Mouse (Mus musculus): ENCODE measurements around the gene Ap1s3. TPM values are rescaled to one million over a fixed set of nuclear protein-coding genes. Genes with fewer than 3 reads are reported as not detected.
A peak's percentile ranks its signal among the peaks of the same experiment; 100 is the strongest.

Ap1s3 gene
- polyA plus RNA-seq, 1 experiment from 2014 or later = 0.28 TPM

GRCm38 (mm10) chr1:79696933-79697332 lies 25.2 kb upstream of the Ap1s3 start:
- Histone ChIP-seq H3K36me3 (no peaks in the 10 kb centered on the region), H3K9me3 (no peaks in the 10 kb centered on the region), H3K4me1 (no peaks in the 10 kb centered on the region), H3K27ac (no peak overlapping the region), H3K4me3 (no peak overlapping the region), H3K27me3 (ENCODE audit: insufficient read depth, poor library complexity, severe bottlenecking) (no peaks in the 10 kb centered on the region)
- 57% methylated on average over 5 of the region's 5 CpGs for WGBS
- peak; percentile 54 for DNase-seq (ENCODE audit: low spot score)

GRCm38 (mm10) chr1:79692482-79692881 lies 20.7 kb upstream of the Ap1s3 start:
- Histone ChIP-seq H3K36me3 (no peaks in the 10 kb centered on the region), H3K4me3 (no peak overlapping the region), H3K27ac (no peak overlapping the region), H3K27me3 (ENCODE audit: insufficient read depth, poor library complexity, severe bottlenecking) (no peaks in the 10 kb centered on the region), H3K9me3 (no peaks in the 10 kb centered on the region), H3K4me1 (no peaks in the 10 kb centered on the region)
- DNase-seq (ENCODE audit: low spot score) = no peak
- WGBS = 68% methylated on average over 3 of the region's 3 CpGs

- no peaks in the 10 kb centered on the region for H3K27me3 ChIP-seq (ENCODE audit: insufficient read depth, poor library complexity, severe bottlenecking)
- no peaks in the 10 kb centered on the region for H3K36me3 ChIP-seq
- WGBS = 11% methylated on average over 1 of the region's 1 CpGs
Observed at GRCm38 (mm10) chr1:79687254-79687653, 15.5 kb upstream of the Ap1s3 start.

GRCm38 (mm10) chr1:79684027-79684426 lies 12.3 kb upstream of the Ap1s3 start:
- Histone ChIP-seq H3K36me3 (no peaks in the 10 kb centered on the region), H3K9me3 (no peaks in the 10 kb centered on the region), H3K27ac (no peak overlapping the region), H3K4me1 (0 out of 2 replicates have a peak, but pooled peaks cover 3% of the 10 kb centered on the region), H3K4me3 (no peak overlapping the region), H3K27me3 (ENCODE audit: insufficient read depth, poor library complexity, severe bottlenecking) (no peaks in the 10 kb centered on the region)
- no peak for DNase-seq (ENCODE audit: low spot score)

More at GRCm38 (mm10) chr1:79687254-79687653, 15.5 kb upstream of the Ap1s3 start:
- Histone ChIP-seq H3K27ac (no peak overlapping the region), H3K4me3 (no peak overlapping the region), H3K4me1 (0 out of 2 replicates have a peak, but pooled peaks cover 3% of the 10 kb centered on the region), H3K9me3 (no peaks in the 10 kb centered on the region)
- DNase-seq (ENCODE audit: low spot score) = no peak

GRCm38 (mm10) chr1:79682936-79683335 lies 11.2 kb upstream of the Ap1s3 start:
- Histone ChIP-seq H3K27ac (no peak overlapping the region), H3K36me3 (no peaks in the 10 kb centered on the region), H3K9me3 (no peaks in the 10 kb centered on the region), H3K4me3 (no peak overlapping the region), H3K27me3 (ENCODE audit: insufficient read depth, poor library complexity, severe bottlenecking) (no peaks in the 10 kb centered on the region), H3K4me1 (0 out of 2 replicates have a peak, but pooled peaks cover 3% of the 10 kb centered on the region)
- 9% methylated on average over 5 of the region's 5 CpGs for whole genome bisulfite sequencing
- DNase-seq (ENCODE audit: low spot score) = no peak

GRCm38 (mm10) chr1:79680777-79681176 lies 9.0 kb upstream of the Ap1s3 start:
- H3K27me3 ChIP-seq (ENCODE audit: insufficient read depth, poor library complexity, severe bottlenecking) = no peaks in the 10 kb centered on the region
- H3K36me3 ChIP-seq = no peaks in the 10 kb centered on the region
- WGBS = 84% methylated on average over 3 of the region's 3 CpGs
- DNase-seq (ENCODE audit: low spot score) = peak; percentile 68
- no peaks in the 10 kb centered on the region for H3K9me3 ChIP-seq
- H3K4me3 ChIP-seq = no peak overlapping the region
- H3K27ac ChIP-seq = no peak overlapping the region
- H3K4me1 ChIP-seq = no peaks in the 10 kb centered on the region

GRCm38 (mm10) chr1:79678117-79678684 lies 6.4 kb upstream of the Ap1s3 start:
- no peak for DNase-seq (ENCODE audit: low spot score)
- WGBS = 73% methylated on average over 8 of the region's 8 CpGs
- H3K27ac ChIP-seq = no peak overlapping the region
- H3K4me3 ChIP-seq = no peak overlapping the region
- no peaks in the 10 kb centered on the region for H3K36me3 ChIP-seq
- H3K4me1 ChIP-seq = no peaks in the 10 kb centered on the region
- H3K27me3 ChIP-seq (ENCODE audit: insufficient read depth, poor library complexity, severe bottlenecking) = peaks cover 7% of the 10 kb centered on the region
- no peaks in the 10 kb centered on the region for H3K9me3 ChIP-seq

GRCm38 (mm10) chr1:79675716-79676115 lies 3.9 kb upstream of the Ap1s3 start:
- Histone ChIP-seq H3K36me3 (no peaks in the 10 kb centered on the region), H3K9me3 (no peaks in the 10 kb centered on the region), H3K4me1 (peaks cover 12% of the 10 kb centered on the region; the same call in 1 of the 2 replicates), H3K27me3 (ENCODE audit: insufficient read depth, poor library complexity, severe bottlenecking) (peaks cover 31% of the 10 kb centered on the region), H3K27ac (no peak overlapping the region), H3K4me3 (no peak overlapping the region)
- no peak for DNase-seq (ENCODE audit: low spot score)
- WGBS = 67% methylated on average over 4 of the region's 4 CpGs

GRCm38 (mm10) chr1:79671196-79671542 lies 603 bp downstream of the Ap1s3 start:
- DNase-seq (ENCODE audit: low spot score) = no peak
- Histone ChIP-seq H3K9me3 (no peaks in the 10 kb centered on the region), H3K27ac (no peak overlapping the region), H3K4me1 (peaks cover 12% of the 10 kb centered on the region; the same call in 1 of the 2 replicates), H3K27me3 (ENCODE audit: insufficient read depth, poor library complexity, severe bottlenecking) (peaks cover 38% of the 10 kb centered on the region), H3K36me3 (no peaks in the 10 kb centered on the region), H3K4me3 (peak overlapping the region; percentile 74)
- WGBS = 2% methylated on average over 11 of the region's 11 CpGs

GRCm38 (mm10) chr1:79669419-79669974 lies 2.3 kb downstream of the Ap1s3 start:
- DNase-seq (ENCODE audit: low spot score) = no peak
- no peak overlapping the region for H3K27ac ChIP-seq
- H3K4me3 ChIP-seq = no peak overlapping the region
- no peaks in the 10 kb centered on the region for H3K9me3 ChIP-seq
- H3K36me3 ChIP-seq = no peaks in the 10 kb centered on the region
- peaks cover 12% of the 10 kb centered on the region; the same call in 1 of the 2 replicates for H3K4me1 ChIP-seq
- H3K27me3 ChIP-seq (ENCODE audit: insufficient read depth, poor library complexity, severe bottlenecking) = peaks cover 38% of the 10 kb centered on the region
- WGBS = 71% methylated on average over 9 of the region's 9 CpGs

GRCm38 (mm10) chr1:79664911-79665310 lies 6.9 kb downstream of the Ap1s3 start:
- Histone ChIP-seq H3K27me3 (ENCODE audit: insufficient read depth, poor library complexity, severe bottlenecking) (no peaks in the 10 kb centered on the region), H3K36me3 (no peaks in the 10 kb centered on the region), H3K9me3 (no peaks in the 10 kb centered on the region), H3K27ac (no peak overlapping the region), H3K4me1 (no peaks in the 10 kb centered on the region), H3K4me3 (no peak overlapping the region)
- 83% methylated on average over 4 of the region's 4 CpGs for WGBS
- DNase-seq (ENCODE audit: low spot score) = no peak

GRCm38 (mm10) chr1:79659598-79659997 lies 12.2 kb downstream of the Ap1s3 start:
- no peak overlapping the region for H3K4me3 ChIP-seq
- DNase-seq (ENCODE audit: low spot score) = no peak
- no peaks in the 10 kb centered on the region for H3K9me3 ChIP-seq
- no peak overlapping the region for H3K27ac ChIP-seq
- 80% methylated on average over 7 of the region's 7 CpGs for WGBS
- H3K36me3 ChIP-seq = no peaks in the 10 kb centered on the region
- no peaks in the 10 kb centered on the region for H3K27me3 ChIP-seq (ENCODE audit: insufficient read depth, poor library complexity, severe bottlenecking)
- H3K4me1 ChIP-seq = no peaks in the 10 kb centered on the region

GRCm38 (mm10) chr1:79657411-79657810 lies 14.4 kb downstream of the Ap1s3 start:
- no peak overlapping the region for H3K27ac ChIP-seq
- no peaks in the 10 kb centered on the region for H3K4me1 ChIP-seq
- H3K27me3 ChIP-seq (ENCODE audit: insufficient read depth, poor library complexity, severe bottlenecking) = no peaks in the 10 kb centered on the region
- H3K36me3 ChIP-seq = no peaks in the 10 kb centered on the region
- WGBS = 73% methylated on average over 1 of the region's 1 CpGs
- DNase-seq (ENCODE audit: low spot score) = no peak
- no peaks in the 10 kb centered on the region for H3K9me3 ChIP-seq
- no peak overlapping the region for H3K4me3 ChIP-seq

Measured in heart, embryonic 10.5 days (tissue).